Mouse (Mus musculus) embryonic fibroblast, embryonic 13.5 days (primary cell): ENCODE measurements around the gene 1700020N15Rik. TPM values are rescaled to one million over a fixed set of nuclear protein-coding genes. Genes with fewer than 3 reads are reported as not detected.
"Not testable (repeated sequence)": the region's sequence is repeated elsewhere in the genome, so short reads cannot be mapped to it uniquely, and the experiment has no call there.

Experiments
- H3K27ac ChIP-seq: 2 replicates; pipeline ENCODE4 v1.5.1; 2012; ENCODE audit warnings: low read length, control low read depth, inconsistent platforms; ENCODE audit not compliant: insufficient read depth
- H3K4me1 ChIP-seq: 2 replicates; pipeline ENCODE4 v1.6.1; 2011; ENCODE audit warnings: low read length; ENCODE audit not compliant: control insufficient read depth, insufficient read depth
- H3K4me3 ChIP-seq: 2 replicates; pipeline ENCODE4 v1.5.1; 2011; ENCODE audit warnings: mild to moderate bottlenecking, control low read depth, low read length; ENCODE audit not compliant: insufficient read depth
- POLR2A ChIP-seq: IDR thresholded peaks from 2 replicates; pipeline ENCODE4 v1.6.1; 2011; ENCODE audit warnings: low read depth, mild to moderate bottlenecking, control low read depth, low read length, moderate library complexity
- polyA plus RNA-seq: library from polyadenylated mRNA; stranded (reverse); fragments of >200 nt; gene quantifications from 2 replicates; pipeline ENCODE4 v1.2.4, GENCODE M21; 2011; ENCODE audit warnings: low read depth; ENCODE audit not compliant: missing spikeins, insufficient read length

The 1700020N15Rik gene
- polyA plus RNA-seq, result not detected in 2 replicates

GRCm38 (mm10) chrX:69945000-69945399 is at the start of gene 1700020N15Rik:
Gene 1700020N15Rik, plus strand, starts transcription at chrX:69945300.
- not testable (repeated sequence) for H3K4me3 ChIP-seq, H3K4me1 ChIP-seq, H3K27ac ChIP-seq

- Histone ChIP-seq H3K4me3 (no peak overlapping the region), H3K27ac (no peak overlapping the region), H3K4me1 (no peaks in the 10 kb centered on the region)
- TF ChIP-seq POLR2A, result no peak
Measured at GRCm38 (mm10) chrX:69976790-69977579, 31.9 kb downstream of the 1700020N15Rik start.
